Mouse (Mus musculus) frontal cortex, adult (tissue): ENCODE measurements at regions not wholly inside any gene's neighbourhood (a gene's known extent, or its start where the extent isn't known, plus 50 kb on each side); places are given as distances from the start of the nearest gene placed in this dataset.

Experiments used
- ATAC-seq: cut with Nextera tagmentation; 2 replicates; pipeline ENCODE4 v1.9.2; 2017; ENCODE audit warnings: mild to moderate bottlenecking, moderate library complexity, mixed read lengths; ENCODE audit not compliant: low TSS enrichment

DNA sequence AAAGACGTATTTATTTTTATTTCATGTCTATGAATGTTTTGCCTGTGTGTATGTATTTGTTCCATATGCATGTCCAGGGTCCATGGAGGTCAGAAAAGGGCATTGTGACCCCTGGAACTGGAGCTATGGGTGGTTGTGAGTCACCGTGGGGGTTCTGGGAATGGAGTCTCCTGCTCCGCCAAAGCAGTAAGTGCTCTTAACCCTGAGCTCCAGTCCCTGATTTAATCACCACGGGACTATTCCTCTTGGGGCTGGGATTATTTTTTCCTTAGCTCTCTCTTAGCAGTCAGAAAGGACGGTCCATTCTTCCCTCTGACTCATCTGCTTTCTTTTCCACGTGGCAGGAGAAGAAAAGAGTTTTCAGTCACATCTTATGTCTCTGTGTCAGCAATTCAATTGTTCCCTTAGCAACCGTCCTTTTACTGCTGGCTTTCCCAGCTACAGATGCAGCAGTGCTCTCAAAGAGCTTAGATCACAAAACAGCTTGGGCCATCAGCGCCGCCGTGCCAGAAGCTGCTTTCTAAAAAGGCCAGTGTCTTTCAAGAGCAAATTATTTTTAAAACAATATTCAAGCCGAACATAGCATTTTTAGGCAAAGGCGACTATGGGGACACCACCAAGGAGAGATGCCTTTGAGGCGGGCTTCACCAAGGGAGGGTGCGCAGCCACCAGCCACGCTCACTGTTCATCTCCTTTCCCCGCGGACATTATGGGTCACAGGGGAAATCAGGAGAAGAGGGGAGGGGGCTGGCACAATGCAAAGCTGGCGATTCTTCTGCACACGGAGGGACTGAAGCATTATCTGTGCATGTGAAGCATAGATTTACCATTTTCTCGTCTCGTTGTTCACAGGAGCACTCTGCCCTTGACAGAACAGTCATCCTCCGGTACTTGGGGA, 110.8 kb downstream of the Map3k7 start:
- ATAC-seq: peak; percentile 96

DNA sequence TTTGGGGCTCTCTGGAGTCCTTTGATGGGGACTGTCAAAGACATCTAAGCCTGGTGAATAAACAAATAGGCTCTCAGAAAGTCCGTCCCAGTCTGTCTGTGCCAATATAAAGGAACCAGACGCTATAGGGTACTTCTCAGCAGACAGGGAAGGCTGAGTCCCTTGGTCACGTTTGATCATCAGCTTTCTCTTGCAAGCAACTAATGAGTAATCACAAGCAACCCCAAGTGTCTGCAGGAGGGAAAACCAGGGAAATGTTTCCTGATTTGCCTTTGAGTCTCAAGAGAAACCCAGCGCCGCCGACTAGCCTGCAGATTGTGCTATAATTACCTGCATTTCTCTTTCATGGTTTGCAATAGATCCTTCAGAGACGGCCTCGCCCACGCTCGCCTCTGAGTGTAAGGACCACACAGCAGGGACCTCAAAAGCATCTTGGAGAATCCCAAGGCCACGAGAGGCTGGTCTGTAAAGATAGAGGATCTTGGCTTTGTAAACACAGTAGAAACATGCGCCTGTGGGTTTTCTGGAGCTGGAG, 112.6 kb downstream of the Map3k7 start:
- ATAC-seq: no peak

- no peak for ATAC-seq
Observed at GRCm38 (mm10) chr4:32083456-32083855, 119.6 kb downstream of the Map3k7 start.

DNA sequence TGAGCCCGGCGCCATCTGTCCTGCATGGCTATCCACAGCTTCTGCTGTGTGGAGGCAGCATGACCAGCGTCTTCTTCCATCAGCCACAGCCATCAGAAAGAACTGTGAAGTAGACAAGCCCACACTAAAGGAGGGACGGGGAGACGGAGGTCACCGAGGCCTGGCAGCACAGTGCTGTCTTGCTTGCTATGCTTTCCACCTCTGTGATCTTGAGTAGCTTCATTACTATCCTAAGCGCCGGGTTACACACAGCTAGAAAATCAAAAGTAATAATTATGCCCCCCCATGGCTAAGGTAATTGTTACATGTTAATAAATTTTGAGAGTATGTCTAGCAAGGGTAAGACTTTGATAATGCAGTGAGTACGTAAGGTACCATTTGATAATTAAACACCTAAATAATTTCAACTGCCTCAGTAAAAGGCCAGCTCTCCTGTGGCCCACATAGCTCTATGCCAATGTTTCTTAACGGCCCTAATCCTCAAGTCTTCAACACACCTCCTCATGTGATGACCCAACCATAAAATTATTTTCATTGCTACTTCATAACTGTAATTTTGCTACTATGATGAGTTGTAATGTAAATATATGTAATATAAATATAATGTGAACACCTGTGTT, 120.5 kb downstream of the Map3k7 start:
- no peak for ATAC-seq

- peak; percentile 69; the same call in 1 of the 2 replicates for ATAC-seq
Observed at GRCm38 (mm10) chr4:32085040-32085439, 121.1 kb downstream of the Map3k7 start.

DNA sequence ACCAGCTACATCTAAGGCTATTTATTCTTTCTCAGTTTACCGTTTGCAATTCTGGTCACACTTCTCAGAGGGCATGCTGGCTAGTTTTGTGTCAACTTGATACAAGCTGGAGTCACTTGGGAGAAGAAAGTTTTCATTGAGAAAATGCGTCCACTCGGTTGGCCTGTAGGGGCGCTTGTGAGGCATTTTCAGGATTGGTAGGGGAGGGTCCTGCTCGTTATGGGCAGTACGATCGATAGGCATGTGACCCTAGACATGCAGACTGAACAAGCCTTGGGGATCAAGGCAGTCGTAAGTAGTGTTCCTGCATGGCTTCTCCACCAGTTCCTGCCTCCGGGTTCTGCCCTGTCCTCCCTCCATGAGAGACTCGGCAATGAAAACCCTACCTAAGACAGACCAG, 127.2 kb downstream of the Map3k7 start:
- no peak for ATAC-seq

GRCm38 (mm10) chr4:32092320-32093041, 128.6 kb downstream of the Map3k7 start:
- no peak for ATAC-seq

- no peak for ATAC-seq
Observed at GRCm38 (mm10) chr4:32098233-32098632, 134.3 kb downstream of the Map3k7 start.

DNA sequence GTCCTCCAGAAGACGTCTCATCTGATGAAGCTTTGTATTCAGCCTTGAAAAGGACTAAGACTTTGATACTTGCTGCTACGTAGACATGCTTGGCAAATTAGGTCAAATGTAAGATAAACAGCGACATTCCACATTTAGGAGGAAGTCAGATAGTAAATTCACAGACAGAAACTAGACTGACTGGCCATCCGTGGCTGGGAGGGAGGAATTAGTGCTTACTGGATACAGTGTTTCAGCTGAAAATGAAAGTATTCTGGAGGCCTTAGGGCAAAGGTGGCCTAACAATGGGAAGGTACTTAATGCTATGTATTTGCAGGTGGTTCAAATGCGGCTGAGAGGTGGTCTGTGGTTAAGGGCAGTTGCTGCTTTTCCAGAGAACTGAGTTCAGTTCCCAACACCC, 137.1 kb downstream of the Map3k7 start:
- ATAC-seq: no peak

DNA sequence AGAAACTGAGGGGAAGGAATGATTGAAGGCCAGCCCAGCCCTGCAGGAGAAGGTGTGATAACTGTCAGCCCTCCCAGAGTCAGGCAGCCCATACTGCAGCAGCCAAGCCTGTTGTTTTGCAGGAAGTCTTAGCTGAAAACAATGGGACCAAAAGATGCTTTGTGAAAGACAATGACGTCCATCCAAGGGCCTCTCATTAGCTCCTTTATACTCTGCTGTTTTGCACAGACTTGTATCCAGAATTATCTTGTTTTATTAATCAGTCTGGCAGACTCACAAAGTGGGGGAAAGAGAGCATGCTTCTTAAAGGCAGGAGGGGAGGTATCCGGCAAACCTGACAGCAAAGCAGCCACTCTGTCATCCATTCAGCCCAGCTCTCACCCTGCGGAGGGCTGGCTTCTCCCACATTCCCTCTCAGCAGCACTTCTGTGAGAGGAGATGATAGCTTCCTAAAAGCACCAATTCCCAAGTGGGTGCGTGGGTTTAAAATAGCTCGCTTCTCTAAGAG, 131.9 kb upstream of the Bach2 start:
- peak; percentile 95 for ATAC-seq

- ATAC-seq: no peak
Observed at GRCm38 (mm10) chr4:32122320-32122719, 116.3 kb upstream of the Bach2 start.

- ATAC-seq: no peak
Observed at GRCm38 (mm10) chr4:32126828-32127227, 111.8 kb upstream of the Bach2 start.

DNA sequence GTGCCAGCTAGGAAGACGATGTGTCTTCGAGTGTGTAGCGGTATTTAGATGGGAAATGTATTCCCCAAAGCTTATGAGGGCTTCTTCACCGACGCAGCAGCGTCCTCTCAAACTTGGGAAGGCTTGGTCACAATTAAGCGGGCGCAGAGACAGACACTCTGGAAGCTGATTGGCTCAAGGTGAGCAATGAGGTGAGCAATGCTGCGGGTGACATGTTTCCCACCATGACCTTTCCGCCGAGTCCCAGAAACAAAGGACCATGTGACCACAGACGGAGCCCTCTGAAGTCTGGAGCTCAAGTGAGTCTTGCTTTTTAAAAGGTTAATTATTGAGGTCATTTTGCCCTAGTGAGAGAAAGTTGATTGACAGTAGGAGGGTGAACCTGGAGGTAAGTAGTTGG, 108.0 kb upstream of the Bach2 start:
- ATAC-seq: no peak

DNA sequence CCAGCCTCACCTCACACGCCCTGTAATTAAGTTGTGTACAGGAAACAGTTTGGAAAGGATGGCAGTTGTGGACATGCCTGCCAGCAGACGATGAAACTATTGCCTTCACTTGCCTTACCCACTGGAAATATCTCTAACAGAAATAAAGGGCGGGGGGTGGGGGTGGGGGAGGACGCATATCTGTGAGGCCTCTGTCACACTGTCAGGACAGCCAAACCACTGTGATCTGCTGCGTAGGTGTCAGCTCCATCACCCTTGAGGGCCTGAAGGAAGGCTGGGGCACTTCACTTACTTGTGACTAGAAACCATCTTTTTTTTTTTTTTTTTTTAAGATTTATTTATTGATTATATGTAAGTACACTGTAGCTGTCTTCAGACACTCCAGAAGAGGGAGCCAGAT, 106.8 kb upstream of the Bach2 start:
- no peak for ATAC-seq

DNA sequence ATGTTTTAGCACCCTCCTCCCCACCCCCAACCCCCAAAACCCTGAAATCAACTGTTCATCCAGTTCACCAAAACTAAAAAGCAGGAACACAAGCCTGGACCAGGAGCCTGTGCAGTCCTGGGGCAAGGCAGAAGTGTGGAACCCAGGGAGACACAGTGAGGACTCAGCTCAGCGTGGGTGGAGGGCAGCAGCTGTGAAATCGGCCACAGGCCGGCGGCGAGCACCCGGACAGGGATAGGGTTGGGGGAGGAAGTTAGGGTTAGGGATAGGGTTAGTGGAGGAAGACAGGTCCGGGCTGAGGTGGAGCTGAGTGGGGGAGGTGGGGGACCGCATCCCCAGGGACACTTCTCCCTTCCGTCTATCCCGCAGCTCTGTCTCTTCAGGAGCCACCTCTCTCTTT, 102.5 kb upstream of the Bach2 start:
- no peak for ATAC-seq

GRCm38 (mm10) chr4:32137243-32137642, 101.4 kb upstream of the Bach2 start:
- ATAC-seq: no peak

GRCm38 (mm10) chr4:32137966-32138365, 100.6 kb upstream of the Bach2 start:
- no peak for ATAC-seq

GRCm38 (mm10) chr4:32139586-32139985, 99.0 kb upstream of the Bach2 start:
- ATAC-seq: no peak

DNA sequence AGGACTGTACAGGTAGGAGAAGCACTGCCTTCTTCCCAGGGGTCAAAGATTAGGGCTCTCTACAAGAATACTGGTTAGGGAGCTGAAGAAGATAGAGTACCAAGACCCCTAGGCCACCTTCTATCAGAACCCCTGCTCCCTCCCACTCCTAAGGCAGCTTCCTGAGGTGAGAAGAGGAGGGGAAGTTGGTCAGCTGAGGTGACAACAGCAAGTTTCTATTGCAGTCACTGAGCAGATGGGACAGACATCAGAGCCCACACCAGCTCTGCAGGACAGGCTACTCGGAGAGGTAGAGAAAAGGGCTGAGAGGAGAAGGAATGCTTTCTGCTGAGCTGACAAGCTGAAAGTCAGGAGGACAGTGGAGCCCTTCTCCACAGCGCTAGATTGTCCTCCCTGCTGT, 98.5 kb upstream of the Bach2 start:
- no peak for ATAC-seq

DNA sequence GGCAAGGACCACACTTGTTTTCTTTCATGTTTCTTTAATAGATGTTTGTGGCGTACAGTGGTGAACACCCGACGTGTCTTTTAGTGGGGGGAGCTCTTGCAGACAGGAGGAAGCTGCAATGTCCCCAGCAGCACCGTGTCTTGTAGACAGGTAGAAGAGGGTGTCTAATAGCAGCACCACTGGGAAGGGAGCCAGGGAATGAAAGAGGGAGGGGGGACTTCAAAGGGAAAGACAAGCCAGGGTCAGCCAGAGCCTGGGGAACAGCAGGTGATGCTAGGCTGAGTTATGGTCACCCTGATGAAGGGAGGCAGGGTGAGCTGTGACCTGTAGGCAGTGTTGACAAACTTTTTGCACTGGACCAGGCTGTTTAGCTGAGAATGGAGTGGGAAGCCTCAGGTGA, 96.4 kb upstream of the Bach2 start:
- no peak for ATAC-seq

GRCm38 (mm10) chr4:32147146-32147545, 91.5 kb upstream of the Bach2 start:
- ATAC-seq: no peak

DNA sequence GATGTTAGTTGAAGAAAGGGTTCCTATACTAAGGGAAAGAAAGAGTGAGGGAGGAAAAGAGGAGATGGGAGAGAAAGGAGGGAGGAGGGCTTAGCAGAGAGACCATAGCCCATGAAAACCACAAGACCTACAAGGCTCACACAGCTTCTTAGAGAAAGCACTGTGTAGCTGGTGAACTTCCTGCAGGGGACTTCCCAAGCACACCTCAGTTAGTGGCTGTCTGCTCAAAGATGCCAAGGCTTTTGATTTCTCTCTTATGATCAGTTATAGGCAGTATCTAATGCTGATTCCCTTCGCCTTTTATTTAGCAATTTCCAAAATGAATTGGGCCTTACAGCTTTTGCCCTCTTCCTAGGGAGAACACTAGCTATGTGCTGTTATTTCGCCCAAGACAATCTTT, 90.0 kb upstream of the Bach2 start:
- ATAC-seq: no peak
